Mouse (Mus musculus) bone marrow, adult 2 months (tissue): ENCODE results near the gene Chga. TPM values are rescaled to one million over a fixed set of nuclear protein-coding genes. Genes with fewer than 3 reads are reported as not detected.

Experiments
- H3K27ac ChIP-seq: fragments of 200-500 bp; 2 replicates; pipeline ENCODE4 v1.5.1; 2012; ENCODE audit warnings: low read depth, mild to moderate bottlenecking, control low read depth, inconsistent platforms, low read length; ENCODE audit not compliant: control insufficient read depth, poor library complexity, insufficient read depth
- H3K4me1 ChIP-seq: fragments of 200-500 bp; 2 replicates; pipeline ENCODE4 v1.6.1; 2011; ENCODE audit warnings: low read length; ENCODE audit not compliant: control insufficient read depth, insufficient read depth
- H3K4me3 ChIP-seq: fragments of 200-500 bp; replicated peaks from 2 replicates; pipeline ENCODE3; 2011; ENCODE audit warnings: mild to moderate bottlenecking, low read depth, low read length, control low read depth; ENCODE audit not compliant: control insufficient read depth
- CTCF ChIP-seq: fragments of 200-500 bp; IDR thresholded peaks from 2 replicates; pipeline ENCODE4 v1.5.1; 2011; ENCODE audit warnings: low read length, control low read depth; ENCODE audit not compliant: control insufficient read depth, insufficient read depth
- POLR2A ChIP-seq: fragments of 200-500 bp; IDR thresholded peaks from 2 replicates; pipeline ENCODE4 v1.6.1; 2011; ENCODE audit warnings: low read depth, mild to moderate bottlenecking, control low read depth, low read length, borderline replicate concordance; ENCODE audit not compliant: control insufficient read depth
- WGBS: fragments of 180-500 bp; shearing (Covaris S2); methylation state at CpG from one replicate; pipeline ENCODE4 v1.1.7; 2018; 5-methylcytosine and 5-hydroxymethylcytosine counted together
- polyA plus RNA-seq: library from polyadenylated mRNA; stranded (reverse); fragments of >200 nt; gene quantifications from 2 replicates; pipeline ENCODE4 v1.2.4, GENCODE M21; 2011; ENCODE audit warnings: low replicate concordance; ENCODE audit not compliant: missing spikeins, insufficient read depth, insufficient read length

Chga gene
- polyA plus RNA-seq, 1 experiment = 1.3 TPM

DNA sequence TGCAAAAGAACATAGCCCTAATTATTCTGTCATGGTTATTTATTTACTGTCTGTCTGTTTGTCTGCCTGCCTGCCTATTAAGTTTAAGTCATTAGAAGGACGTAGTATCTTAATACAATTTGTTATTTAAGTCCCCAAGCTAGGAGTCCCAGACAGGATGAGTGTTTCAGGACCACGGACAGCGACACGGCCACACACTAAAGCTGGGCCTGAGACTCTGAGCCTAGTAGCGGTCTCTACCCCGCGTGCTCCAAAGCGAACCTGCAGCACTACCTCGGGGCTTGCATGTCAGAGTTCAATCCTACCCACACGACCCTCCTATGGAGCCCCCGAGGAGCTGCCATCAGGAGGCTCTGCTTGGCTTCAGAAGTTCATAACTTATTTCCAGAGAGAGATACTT lies 4.2 kb upstream of the Chga start:
- TF ChIP-seq POLR2A (no peak), CTCF (no peak)
- WGBS = 3% methylated on average over 11 of the region's 11 CpGs
- Histone ChIP-seq H3K4me3 (no peak overlapping the region), H3K4me1 (no peaks in the 10 kb centered on the region), H3K27ac (no peak overlapping the region)

DNA sequence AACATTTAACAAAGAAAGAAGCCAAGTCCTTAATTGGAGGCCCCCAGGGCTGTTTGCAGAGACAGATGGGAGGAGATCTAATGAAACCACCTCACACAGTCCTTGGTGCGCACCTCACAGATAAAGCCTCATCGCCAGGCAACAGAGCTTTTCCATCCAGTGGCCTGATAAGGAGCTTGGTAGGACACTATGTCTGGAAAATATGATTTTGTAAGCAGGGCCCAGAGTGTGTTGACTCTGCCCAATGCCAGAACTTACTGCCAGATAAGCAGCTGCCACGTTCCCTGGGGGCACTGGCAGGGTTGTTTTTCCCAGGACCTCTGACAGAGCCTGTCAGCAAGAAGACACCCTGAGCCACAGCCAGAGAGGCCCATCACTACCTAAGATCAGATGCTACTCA lies 3.6 kb upstream of the Chga start:
- H3K27ac ChIP-seq = no peak overlapping the region
- no peak overlapping the region for H3K4me3 ChIP-seq
- 76% methylated on average over 3 of the region's 3 CpGs for WGBS
- TF ChIP-seq POLR2A (no peak), CTCF (no peak)
- H3K4me1 ChIP-seq = no peaks in the 10 kb centered on the region

GRCm38 (mm10) chr12:102552001-102552400 lies 2.8 kb upstream of the Chga start:
- Histone ChIP-seq H3K4me1 (no peaks in the 10 kb centered on the region), H3K4me3 (no peak overlapping the region), H3K27ac (no peak overlapping the region)
- TF ChIP-seq CTCF (no peak), POLR2A (no peak)
- WGBS = 57% methylated on average over 6 of the region's 6 CpGs

- Histone ChIP-seq H3K4me1 (no peaks in the 10 kb centered on the region), H3K27ac (no peak overlapping the region), H3K4me3 (no peak overlapping the region)
- no peak for TF ChIP-seq POLR2A
- no peak for TF ChIP-seq CTCF
- 44% methylated on average over 14 of the region's 14 CpGs for WGBS
Observed at GRCm38 (mm10) chr12:102553705-102554275, 979 bp upstream of the Chga start.

GRCm38 (mm10) chr12:102555850-102556249 lies 1.1 kb downstream of the Chga start:
- WGBS = 69% methylated on average over 3 of the region's 3 CpGs
- TF ChIP-seq CTCF = no peak
- TF ChIP-seq POLR2A = no peak

DNA sequence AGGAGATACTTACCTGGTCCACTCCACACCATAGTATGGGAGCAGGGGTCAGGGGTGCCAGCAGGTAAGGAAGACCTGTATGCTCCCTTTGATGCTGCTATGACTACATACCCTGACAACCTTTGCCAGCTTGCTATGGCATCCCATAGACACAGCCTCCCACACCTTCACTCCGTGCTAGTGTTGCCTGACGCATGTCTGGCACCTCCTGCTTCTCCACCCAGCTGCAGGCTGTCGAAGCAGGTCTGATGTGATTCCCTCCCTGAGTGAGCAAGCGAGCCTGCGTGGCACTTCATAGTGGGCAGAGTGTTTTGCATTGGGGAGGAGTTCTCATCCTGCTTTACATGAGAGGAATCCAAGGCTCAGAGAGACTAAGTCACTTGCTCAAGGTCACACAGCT lies 2.6 kb downstream of the Chga start:
- Histone ChIP-seq H3K4me1 (no peaks in the 10 kb centered on the region), H3K27ac (no peak overlapping the region), H3K4me3 (no peak overlapping the region)
- WGBS = 81% methylated on average over 5 of the region's 5 CpGs
- TF ChIP-seq CTCF (no peak), POLR2A (no peak)

More at GRCm38 (mm10) chr12:102555850-102556249, 1.1 kb downstream of the Chga start:
- no peaks in the 10 kb centered on the region for H3K4me1 ChIP-seq
- no peak overlapping the region for H3K27ac ChIP-seq
- H3K4me3 ChIP-seq = no peak overlapping the region

GRCm38 (mm10) chr12:102565086-102565485 lies 10.3 kb downstream of the Chga start:
- Histone ChIP-seq H3K4me3 (no peak overlapping the region), H3K27ac (no peak overlapping the region), H3K4me1 (no peaks in the 10 kb centered on the region)
- 40% methylated on average over 6 of the region's 6 CpGs for WGBS
- TF ChIP-seq POLR2A (no peak), CTCF (no peak)

- TF ChIP-seq POLR2A (no peak), CTCF (no peak)
- 42% methylated on average over 2 of the region's 2 CpGs for WGBS
Observed at GRCm38 (mm10) chr12:102566951-102567350, 12.2 kb downstream of the Chga start.

DNA sequence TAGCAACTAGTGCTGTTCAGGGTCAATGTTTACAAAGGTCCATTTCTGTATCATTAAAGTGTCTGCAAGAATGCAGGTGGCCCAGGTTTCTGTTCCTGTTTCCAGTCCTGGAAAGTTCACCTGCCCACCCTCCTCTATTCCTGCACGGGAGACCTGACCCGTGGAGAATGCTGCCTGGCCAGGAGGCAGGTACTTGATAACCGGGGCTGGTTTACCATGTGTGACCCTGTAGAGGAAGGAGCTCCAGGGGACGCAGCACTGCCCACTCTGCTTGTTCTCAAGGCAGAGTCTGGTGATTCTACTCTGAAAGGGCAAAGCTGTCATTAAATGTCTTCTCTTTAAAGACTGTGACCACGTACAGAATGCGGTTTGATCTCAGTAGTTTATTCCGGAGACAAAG lies 13.4 kb downstream of the Chga start:
- no peak overlapping the region for H3K27ac ChIP-seq
- H3K4me1 ChIP-seq = no peaks in the 10 kb centered on the region
- no peak overlapping the region for H3K4me3 ChIP-seq
- WGBS = 73% methylated on average over 7 of the region's 7 CpGs
- no peak for TF ChIP-seq POLR2A
- TF ChIP-seq CTCF = no peak

More at GRCm38 (mm10) chr12:102566951-102567350, 12.2 kb downstream of the Chga start:
- no peak overlapping the region for H3K4me3 ChIP-seq
- no peak overlapping the region for H3K27ac ChIP-seq
- no peaks in the 10 kb centered on the region for H3K4me1 ChIP-seq

- Histone ChIP-seq H3K27ac (no peak overlapping the region), H3K4me3 (no peak overlapping the region), H3K4me1 (no peaks in the 10 kb centered on the region)
- 65% methylated on average over 13 of the region's 13 CpGs for WGBS
- TF ChIP-seq CTCF (no peak), POLR2A (no peak)
Observed at GRCm38 (mm10) chr12:102570111-102570510, 15.3 kb downstream of the Chga start.
